ENCODE assay signal across 8 mouse cellular contexts in genomic region chr2:21206278-21206677, GRCm38 (mm10). TPM values are rescaled to one million over a fixed set of nuclear protein-coding genes. Genes with fewer than 3 reads are reported as not detected.
DNase-seq lines count a peak whose midpoint lies in the region; ATAC-seq and TF ChIP-seq lines count a peak whose summit lies in the region.

No protein-coding gene starts in this region.

- H3K4me2 ChIP-seq in heart, embryonic 13.5 days = peak overlapping the region; percentile 79
- H3K4me2 ChIP-seq in forebrain, embryonic 14.5 days (ENCODE audit: low read length) = peak overlapping the region; percentile 68
- peak overlapping the region; percentile 89 for H3K4me2 ChIP-seq in liver, embryonic 15.5 days

- H3K36me3 ChIP-seq in heart, embryonic 13.5 days = 0 out of 2 replicates have a peak, but pooled peaks cover 4% of the 10 kb centered on the region
- H3K36me3 ChIP-seq in E14TG2a.4 (ENCODE audit: insufficient read depth, low read length) = peaks cover 9% of the 10 kb centered on the region
- no peaks in the 10 kb centered on the region for H3K36me3 ChIP-seq in forebrain, embryonic 14.5 days (ENCODE audit: control insufficient read depth, insufficient read depth, low read length)
- no peaks in the 10 kb centered on the region for H3K36me3 ChIP-seq in liver, embryonic 15.5 days (replicated peaks)

- peak overlapping the region; percentile 72 for H3K27ac ChIP-seq in heart, embryonic 13.5 days (replicated peaks)
- peak overlapping the region; percentile 79; the same call in 1 of the 2 replicates for H3K27ac ChIP-seq in forebrain, embryonic 14.5 days (ENCODE audit: low read depth, low read length)
- no peak overlapping the region for H3K27ac ChIP-seq in liver, embryonic 15.5 days (replicated peaks)

- TF ChIP-seq CTCF in E14TG2a.4 (conservative IDR thresholded peaks at IDR 0.05; ENCODE audit: low read length) = no peak

- peaks cover 23% of the 10 kb centered on the region for H3K4me1 ChIP-seq in heart, embryonic 13.5 days
- peaks cover 20% of the 10 kb centered on the region for H3K4me1 ChIP-seq in E14TG2a.4 (replicated peaks; ENCODE audit: low read depth, low read length)
- H3K4me1 ChIP-seq in forebrain, embryonic 14.5 days (ENCODE audit: control insufficient read depth, insufficient read depth, low read length) = peaks cover 7% of the 10 kb centered on the region
- peaks cover 14% of the 10 kb centered on the region for H3K4me1 ChIP-seq in liver, embryonic 15.5 days (replicated peaks)

- ATAC-seq in heart, embryonic 13.5 days (ENCODE audit: extremely low read depth, insufficient number of reproducible peaks, low FRiP score, low TSS enrichment) = no peak
- no peak for ATAC-seq in forebrain, embryonic 14.5 days
- no peak for ATAC-seq in liver, embryonic 15.5 days (ENCODE audit: insufficient read depth)
- ATAC-seq in megakaryocyte progenitor cell, adult 5-6 weeks (replicated peaks; ENCODE audit: poor library complexity) = no peak

- peak overlapping the region; percentile 73 for H3K4me3 ChIP-seq in heart, embryonic 13.5 days
- peak overlapping the region; percentile 85 for H3K4me3 ChIP-seq in E14TG2a.4 (replicated peaks; ENCODE audit: low read length)
- peak overlapping the region; percentile 58 for H3K4me3 ChIP-seq in forebrain, embryonic 14.5 days (ENCODE audit: low read depth, low read length)
- peak overlapping the region; percentile 70 for H3K4me3 ChIP-seq in liver, embryonic 15.5 days (replicated peaks)

- 45% methylated on average over 6 of the region's 6 CpGs for WGBS in heart, embryonic 13.5 days
- 47% methylated on average over 6 of the region's 6 CpGs for WGBS in forebrain, embryonic 14.5 days
- WGBS in liver, embryonic 15.5 days (ENCODE audit: insufficient replicate concordance) = 33% methylated on average over 6 of the region's 6 CpGs

- no peak for DNase-seq in heart, postnatal 4 days
- no peak for DNase-seq in forebrain, embryonic 14.5 days (ENCODE audit: low spot score)
- no peak for DNase-seq in spleen, postnatal 36 days (ENCODE audit: low spot score in 2 of 2)
- no peak for DNase-seq in left cerebral cortex, adult 9 months (ENCODE audit: low spot score in 2 of 2)

- peak overlapping the region; percentile 83 for H3K9ac ChIP-seq in heart, embryonic 13.5 days
- H3K9ac ChIP-seq in forebrain, embryonic 14.5 days (ENCODE audit: low read length) = peak overlapping the region; percentile 81
- peak overlapping the region; percentile 61 for H3K9ac ChIP-seq in liver, embryonic 15.5 days

- no peaks in the 10 kb centered on the region for H3K27me3 ChIP-seq in heart, embryonic 13.5 days (replicated peaks)
- H3K27me3 ChIP-seq in E14TG2a.4 (ENCODE audit: insufficient read depth, low read length) = no peaks in the 10 kb centered on the region
- H3K27me3 ChIP-seq in forebrain, embryonic 14.5 days (replicated peaks; ENCODE audit: control insufficient read depth, insufficient read depth, low read length) = no peaks in the 10 kb centered on the region
- H3K27me3 ChIP-seq in liver, embryonic 15.5 days = no peaks in the 10 kb centered on the region

- no peaks in the 10 kb centered on the region for H3K9me3 ChIP-seq in heart, embryonic 13.5 days
- H3K9me3 ChIP-seq in E14TG2a.4 (ENCODE audit: low read length) = no peaks in the 10 kb centered on the region
- H3K9me3 ChIP-seq in forebrain, embryonic 14.5 days (replicated peaks; ENCODE audit: control insufficient read depth, low read length) = no peaks in the 10 kb centered on the region
- no peaks in the 10 kb centered on the region for H3K9me3 ChIP-seq in liver, embryonic 15.5 days (replicated peaks)

RNA-seq across cellular contexts. Expression of gene Thnsl1, which starts 0.8 kb away (rescaled TPM):
- polyA plus RNA-seq in heart, embryonic 13.5 days (2015; fragmentation: Nextera tagmentation; extraction: Ambion mirVana) = 6.0 and 7.3 TPM in 2 replicates
- 1 to 10 TPM; 3.6 to 5.2 TPM for total RNA-seq in heart, postnatal 4 days (2021)
- 27.2 and 29.5 TPM in 2 replicates for polyA plus RNA-seq in forebrain, embryonic 14.5 days (2014; fragmentation: Nextera tagmentation; extraction: Ambion mirVana)
- polyA plus RNA-seq in liver, embryonic 15.5 days (2015; fragmentation: Nextera tagmentation; extraction: Ambion mirVana) = 1.5 and 2.1 TPM in 2 replicates
- 5.0 and 5.8 TPM in 2 replicates for total RNA-seq in megakaryocyte progenitor cell, adult 5-6 weeks (2015)
- 3.9 and 4.5 TPM in 2 replicates for total RNA-seq in megakaryocyte progenitor cell, adult 5-6 weeks (2017)

RNA-seq across cellular contexts. Expression of gene Enkur, which starts 1.1 kb away (rescaled TPM):
- 1.1 and 1.9 TPM in 2 replicates for polyA plus RNA-seq in heart, embryonic 13.5 days (2015; fragmentation: Nextera tagmentation; extraction: Ambion mirVana)
- 1 to 10 TPM; 4.8 to 6.5 TPM for total RNA-seq in heart, postnatal 4 days (2021)
- polyA plus RNA-seq in forebrain, embryonic 14.5 days (2014; fragmentation: Nextera tagmentation; extraction: Ambion mirVana) = 2.8 and 3.3 TPM in 2 replicates
- not detected in 2 replicates for polyA plus RNA-seq in liver, embryonic 15.5 days (2015; fragmentation: Nextera tagmentation; extraction: Ambion mirVana)
- 2.3 and 2.8 TPM in 2 replicates for total RNA-seq in megakaryocyte progenitor cell, adult 5-6 weeks (2015)
- 3.1 and 4.0 TPM in 2 replicates for total RNA-seq in megakaryocyte progenitor cell, adult 5-6 weeks (2017)
